Mouse (Mus musculus): ENCODE results near the gene Tgfbi.

Gene Tgfbi

DNA sequence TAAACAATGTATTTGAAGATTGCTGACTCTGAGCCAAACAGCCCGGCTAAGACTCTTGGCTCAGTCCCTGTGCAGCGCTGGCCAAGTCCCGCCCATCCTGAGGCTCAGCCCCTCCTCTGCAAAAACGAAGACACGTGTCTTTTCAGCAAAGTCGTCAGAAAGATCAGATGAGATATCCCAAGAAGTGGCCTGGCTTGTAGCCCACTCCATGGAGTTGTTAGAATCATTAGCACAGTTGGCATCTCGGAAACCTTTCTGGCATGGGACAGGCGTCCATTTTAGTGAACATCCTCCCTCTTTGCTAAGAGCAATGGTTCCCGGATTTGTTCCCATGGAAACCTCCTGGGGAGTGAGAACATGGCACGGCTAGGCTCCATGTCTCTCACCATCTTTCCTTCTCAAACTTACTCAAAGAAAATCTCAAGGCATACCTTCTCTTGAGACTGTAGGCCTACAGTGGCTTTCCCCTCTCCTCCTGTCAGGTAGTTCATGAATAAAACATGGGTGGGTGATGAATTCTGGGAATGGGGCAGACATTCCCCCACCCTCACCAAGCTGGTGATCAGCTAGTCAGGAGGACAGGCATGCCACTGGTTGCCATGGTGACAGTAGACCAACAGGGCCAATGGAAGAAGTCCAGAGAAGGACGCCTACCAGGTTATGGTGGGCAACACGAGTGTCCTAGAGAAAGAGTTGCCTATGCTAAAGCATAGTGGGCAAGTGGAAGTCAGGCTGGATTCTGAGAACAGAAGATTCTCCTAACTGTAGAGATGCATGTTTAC lies 11.3 kb upstream of the Tgfbi start:
- no peak for DNase-seq (ENCODE audit: low read depth in 2 of 2, low spot score in 2 of 2)

DNA sequence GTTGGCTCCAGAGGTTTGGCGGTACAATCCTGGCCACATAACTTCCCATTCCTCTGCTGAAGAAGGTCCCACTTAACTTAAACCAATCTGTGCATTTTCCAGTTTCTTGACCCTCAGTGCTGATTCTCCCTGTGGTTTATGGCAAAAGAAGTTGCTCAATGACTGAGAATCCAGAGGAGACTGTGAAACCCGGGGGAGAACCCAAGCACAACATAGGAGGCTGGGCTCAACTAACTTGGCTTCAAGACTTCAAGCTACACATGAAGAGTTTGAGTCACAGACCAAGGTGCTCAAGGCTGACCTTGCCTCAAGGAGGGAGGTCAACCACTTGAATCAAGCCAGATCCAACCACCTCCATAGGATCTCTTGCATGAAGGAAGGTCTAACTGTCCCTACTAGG lies 9.8 kb upstream of the Tgfbi start:
- no peak for DNase-seq (ENCODE audit: low read depth in 2 of 2, low spot score in 2 of 2)

DNA sequence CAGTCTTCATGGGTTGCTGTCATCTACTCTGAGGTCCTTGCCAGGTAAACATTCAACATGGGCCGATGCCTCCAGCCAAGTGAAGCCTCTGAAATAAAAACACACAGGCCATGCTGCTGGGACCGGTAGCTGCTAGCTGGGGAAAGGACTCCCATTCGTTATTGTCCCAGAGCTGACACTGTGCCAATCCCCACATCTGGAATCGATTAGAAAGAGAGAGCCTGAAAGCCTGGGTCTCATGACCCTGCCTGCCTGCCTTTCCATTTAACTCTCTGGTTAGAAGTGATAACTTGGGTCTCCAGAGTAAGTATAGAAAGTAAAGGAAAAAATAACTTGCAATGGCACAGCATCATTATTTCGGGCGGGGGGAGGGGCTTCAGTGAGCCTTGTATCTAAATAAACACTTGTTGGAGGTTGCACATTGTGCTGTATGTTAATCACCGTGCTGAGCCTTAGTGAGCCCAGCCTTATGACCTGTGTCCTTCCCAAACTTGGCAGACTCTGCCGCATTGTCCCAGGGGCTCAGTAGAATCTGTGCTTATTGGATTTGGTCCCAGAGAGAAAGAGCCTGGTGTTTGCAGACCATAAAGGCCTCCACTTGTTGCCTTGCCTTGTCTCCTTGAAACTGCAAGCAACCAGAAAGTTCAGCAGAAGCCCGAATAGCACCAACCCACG lies 9.0 kb upstream of the Tgfbi start:
- no peak for DNase-seq (ENCODE audit: low read depth in 2 of 2, low spot score in 2 of 2)

DNA sequence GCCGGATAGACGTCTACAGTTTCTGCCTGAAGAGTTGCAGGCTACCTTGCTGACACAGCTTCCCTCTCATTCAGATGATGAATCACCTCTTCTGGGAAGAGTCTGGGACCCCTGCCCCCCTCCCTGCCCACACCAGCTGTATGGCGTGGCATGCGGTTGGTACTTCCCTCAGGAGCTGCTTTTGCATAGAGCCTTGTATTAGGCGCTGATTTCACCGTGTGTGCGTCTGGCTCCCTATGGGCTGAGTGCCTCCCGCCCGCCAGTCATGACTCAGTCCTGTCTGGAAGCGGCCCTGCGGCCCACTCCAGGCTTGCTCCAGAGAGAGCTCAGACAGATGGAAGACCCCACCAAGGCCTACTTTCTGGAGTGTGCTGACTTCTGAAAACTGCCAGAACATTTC lies 8.1 kb upstream of the Tgfbi start:
- DNase-seq (ENCODE audit: low read depth in 2 of 2, low spot score in 2 of 2), result no peak

DNA sequence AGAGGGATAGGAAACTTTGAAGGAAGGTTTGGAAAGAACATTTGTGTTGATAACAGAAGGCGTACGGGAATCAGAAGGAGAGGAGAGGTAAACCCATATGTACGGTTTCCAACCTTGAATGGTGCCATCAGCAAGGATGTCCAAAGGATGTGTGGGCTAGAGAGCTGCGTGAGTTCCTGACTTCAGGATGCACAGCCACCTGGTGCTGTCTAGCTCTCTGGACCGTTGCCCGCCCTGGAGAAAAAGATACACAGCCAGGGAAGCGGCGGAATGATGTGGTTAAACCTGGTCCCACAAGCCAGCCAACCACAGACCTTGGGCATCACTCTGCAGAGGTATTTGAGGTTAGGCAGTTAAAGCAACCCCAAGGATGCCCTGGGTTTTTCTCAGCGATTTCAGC lies 3.8 kb upstream of the Tgfbi start:
- DNase-seq (ENCODE audit: low read depth in 2 of 2, low spot score in 2 of 2), result no peak

DNA sequence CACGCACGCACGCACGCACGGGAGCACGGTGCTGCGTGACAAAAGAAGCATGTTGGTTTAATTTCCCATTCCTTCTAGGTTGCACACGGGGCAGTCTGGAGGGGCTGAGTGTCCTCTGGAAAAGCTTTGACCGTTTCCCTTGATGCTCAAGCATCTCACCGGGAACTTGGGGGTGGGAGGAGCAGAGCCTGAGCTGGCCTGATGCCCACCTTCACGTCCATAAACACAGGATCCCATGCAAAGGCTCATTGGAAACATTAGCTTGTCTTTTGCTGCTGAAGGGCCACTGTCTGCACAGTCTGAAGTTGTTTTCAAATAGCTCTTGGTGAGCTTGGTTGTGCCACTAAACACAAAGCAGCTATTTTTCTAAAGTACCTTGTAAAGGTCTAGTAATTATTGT lies 2.6 kb upstream of the Tgfbi start:
- no peak for DNase-seq (ENCODE audit: low read depth in 2 of 2, low spot score in 2 of 2)

DNA sequence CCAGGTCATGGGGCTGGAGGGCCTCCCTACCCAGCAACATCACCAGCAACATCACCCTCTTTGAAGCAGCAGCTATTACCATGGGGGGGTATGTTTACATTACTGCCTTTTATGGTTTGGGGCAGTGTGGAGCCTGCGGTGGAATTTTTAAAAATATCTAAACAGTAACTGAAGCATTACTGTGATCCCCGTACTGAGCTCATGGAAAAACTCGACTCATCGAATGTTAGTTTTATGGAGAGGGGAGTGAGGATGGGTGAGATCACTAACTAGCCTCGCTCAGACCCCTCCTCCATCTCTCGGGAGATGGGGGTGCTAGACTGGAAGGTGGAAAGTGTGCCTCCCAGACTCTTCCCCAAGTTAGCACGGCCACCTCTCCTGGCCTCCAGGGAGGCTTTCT lies 2.1 kb upstream of the Tgfbi start:
- DNase-seq (ENCODE audit: low read depth in 2 of 2, low spot score in 2 of 2), result no peak

DNA sequence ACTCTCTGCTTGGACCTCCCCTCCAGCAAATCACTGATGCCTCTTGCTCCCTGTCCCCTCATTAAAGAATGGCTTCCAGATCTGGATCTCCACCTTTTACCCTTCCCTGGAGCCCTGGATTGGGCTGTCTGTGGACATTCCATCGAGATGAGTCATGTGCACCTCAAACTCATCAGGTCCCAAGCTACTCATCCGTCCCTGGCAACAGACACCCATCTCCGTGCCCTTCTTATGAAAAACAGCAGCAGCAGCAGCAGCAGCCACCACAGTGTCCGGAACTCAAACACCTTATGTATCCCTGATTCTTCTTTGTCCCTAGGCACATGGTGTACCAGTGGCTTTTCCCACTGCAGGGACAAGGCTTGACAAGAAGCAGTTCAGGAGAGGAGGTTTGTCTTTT lies 1.5 kb upstream of the Tgfbi start:
- no peak for DNase-seq (ENCODE audit: low read depth in 2 of 2, low spot score in 2 of 2)

DNA sequence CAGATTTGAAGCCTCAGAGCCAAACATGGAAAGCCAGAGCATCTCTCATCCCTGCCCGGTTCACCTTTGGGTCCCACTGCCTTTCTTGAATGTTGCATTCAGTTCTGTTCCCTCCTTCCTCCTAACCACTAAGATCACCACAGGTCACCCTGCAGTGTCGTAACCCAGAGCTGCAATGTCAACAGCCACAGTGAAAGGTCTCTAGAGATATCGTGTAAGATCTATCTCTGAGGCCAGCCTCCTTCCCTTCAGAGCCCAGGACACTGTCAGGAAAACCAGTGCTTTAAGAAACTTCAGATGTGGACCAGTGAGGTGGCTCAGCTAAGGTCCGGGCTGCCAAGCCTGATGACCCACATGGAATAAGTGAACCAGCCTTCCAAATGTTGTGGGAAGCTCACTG lies 1.8 kb downstream of the Tgfbi start:
- no peak for DNase-seq (ENCODE audit: low read depth in 2 of 2, low spot score in 2 of 2)

DNA sequence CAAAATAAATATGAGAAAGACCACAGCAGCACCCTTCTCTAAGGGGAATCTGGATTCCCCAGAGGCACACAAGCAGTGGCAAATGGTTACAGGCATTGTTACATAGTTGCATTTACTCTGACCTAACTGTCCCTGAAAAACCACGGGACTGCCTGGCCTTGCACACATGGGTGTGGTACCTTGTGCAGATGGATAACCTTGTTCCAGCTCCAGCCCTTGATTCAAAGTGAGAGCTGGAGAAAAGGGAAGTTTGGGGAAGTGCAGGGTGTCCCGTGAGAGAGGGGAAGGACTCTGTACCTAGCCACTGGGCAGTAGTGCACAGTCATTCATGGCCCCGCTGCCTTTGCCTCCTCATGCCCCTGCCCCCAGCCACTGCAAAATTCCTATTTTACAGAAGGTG lies 2.4 kb downstream of the Tgfbi start:
- DNase-seq (ENCODE audit: low read depth in 2 of 2, low spot score in 2 of 2), result no peak

DNA sequence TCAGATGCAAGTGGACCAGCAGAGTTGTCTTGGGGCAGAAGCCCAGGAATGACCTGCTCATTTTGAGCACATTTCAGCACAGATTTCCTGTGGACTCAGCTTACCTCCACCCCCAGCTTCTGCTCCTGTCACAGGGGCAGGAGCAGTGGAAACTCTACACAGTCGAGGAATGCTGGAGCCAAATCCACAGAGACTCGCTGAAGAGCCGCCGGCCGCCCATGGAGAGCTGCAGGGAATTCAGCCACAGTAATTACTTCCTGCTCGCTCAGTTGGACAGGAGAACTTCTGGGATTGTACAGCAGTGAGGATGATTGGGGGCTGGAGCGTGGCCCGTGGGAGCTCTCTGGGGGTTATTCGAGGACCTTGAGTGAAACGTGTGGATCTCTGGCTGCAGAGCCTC lies 3.0 kb downstream of the Tgfbi start:
- no peak for DNase-seq (ENCODE audit: low read depth in 2 of 2, low spot score in 2 of 2)

DNA sequence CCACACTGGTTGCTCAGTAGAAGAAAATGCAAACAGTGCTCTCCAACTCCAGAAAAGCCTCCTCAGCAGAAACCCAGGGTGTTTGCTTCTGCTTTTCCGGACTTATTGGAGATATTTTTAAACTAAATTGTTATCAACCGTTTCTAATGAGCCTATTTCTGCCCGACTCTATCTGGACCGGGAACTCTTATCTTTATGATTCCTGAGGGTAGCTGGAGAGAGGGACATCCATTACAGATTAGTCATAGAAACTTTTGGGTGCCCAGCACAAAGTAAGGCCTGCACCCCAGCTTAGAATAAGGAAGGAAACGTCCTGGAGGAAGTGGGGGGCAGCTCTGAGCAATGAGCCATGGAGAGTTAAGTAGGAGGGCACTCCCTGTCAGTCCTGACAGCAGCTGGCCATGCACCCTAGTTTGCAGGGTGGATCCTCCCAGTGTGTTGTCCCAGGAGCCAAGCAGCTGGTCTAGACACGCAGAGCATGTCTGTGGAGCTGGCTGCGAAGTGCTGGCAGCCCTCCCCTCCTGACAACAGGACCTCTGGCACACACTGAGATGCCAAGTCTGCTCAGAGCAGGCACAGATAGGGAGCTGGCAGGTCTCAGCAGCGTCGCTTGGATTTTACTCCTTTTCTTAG lies 4.2 kb downstream of the Tgfbi start:
- no peak for DNase-seq (ENCODE audit: low read depth in 2 of 2, low spot score in 2 of 2)

DNA sequence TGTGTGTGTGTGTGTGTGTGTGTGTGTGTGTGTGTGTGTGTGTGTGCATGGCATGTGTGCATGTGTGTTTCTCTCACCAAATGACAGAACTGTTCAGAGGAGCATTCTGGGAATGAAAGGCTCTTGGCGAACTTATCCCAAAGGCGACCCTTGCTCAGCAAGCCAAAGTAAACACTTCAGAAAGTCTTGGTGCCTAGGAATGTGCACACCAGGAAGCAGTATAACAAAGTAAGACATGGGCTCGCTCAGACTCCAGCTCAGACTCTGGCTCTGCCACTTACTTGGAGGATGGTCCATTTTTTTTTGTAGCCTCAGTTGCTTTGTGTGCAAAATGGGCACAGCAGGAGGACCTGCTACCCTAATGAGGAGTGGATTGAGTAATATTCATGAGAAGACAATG lies 5.4 kb downstream of the Tgfbi start:
- no peak for DNase-seq (ENCODE audit: low read depth in 2 of 2, low spot score in 2 of 2)

DNA sequence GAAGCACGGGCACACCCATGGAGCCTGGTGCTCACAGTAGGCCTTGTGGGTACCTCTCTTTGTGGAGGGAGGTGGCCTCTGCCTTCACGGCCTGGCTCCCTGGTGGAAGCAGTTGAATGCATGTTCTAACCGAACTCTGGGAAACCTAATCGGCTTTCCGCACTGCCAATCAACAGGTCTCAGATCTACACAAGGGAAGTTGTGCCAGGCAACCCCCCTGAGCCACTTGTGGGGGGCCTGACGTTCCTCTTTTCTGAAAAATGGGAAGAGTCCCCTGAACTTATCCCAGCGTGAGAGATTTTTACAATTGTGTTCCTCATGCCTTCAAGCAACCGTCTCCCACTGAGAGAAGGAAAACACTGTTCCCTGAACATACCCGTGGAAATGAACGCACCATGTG lies 5.9 kb downstream of the Tgfbi start:
- no peak for DNase-seq (ENCODE audit: low read depth in 2 of 2, low spot score in 2 of 2)

DNA sequence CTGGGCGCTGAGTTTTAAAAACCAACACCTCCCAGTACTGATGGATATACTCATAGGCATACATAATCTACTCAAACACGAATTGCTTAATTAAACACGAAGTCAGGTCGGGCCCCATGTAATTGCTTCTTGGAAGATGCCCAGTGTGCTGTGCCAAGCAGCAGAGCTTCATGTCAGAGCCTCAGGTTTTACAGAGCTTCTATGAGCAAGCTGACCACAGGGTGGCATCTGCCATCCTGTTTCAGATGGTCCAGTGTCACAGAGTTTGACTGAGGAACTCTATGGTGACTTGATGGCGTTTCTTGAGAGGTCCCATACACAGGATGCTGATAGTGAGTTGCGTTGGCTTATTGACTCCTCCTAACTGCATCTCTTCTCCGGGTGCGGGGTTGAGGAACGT lies 6.5 kb downstream of the Tgfbi start:
- no peak for DNase-seq (ENCODE audit: low read depth in 2 of 2, low spot score in 2 of 2)

DNA sequence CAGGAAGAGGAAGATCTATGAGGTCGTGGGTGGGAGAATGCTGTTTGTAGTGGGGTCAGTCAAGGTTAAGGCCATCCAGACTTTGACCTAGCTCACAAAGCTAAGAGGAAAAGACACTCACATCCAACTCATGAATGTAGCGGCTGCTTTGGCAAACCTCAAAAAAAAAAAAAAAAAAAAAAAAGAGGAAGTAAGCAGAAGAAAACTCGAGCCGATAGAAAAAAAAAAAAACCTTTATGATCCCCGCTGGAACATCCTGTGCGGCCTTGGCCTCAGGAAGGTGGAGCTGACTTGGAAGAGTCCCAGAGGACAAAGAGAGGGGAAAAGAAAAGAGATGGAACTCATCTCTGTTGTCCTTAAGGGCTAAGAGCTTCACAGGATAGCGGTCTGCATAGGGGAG lies 7.1 kb downstream of the Tgfbi start:
- no peak for DNase-seq (ENCODE audit: low read depth in 2 of 2, low spot score in 2 of 2)

DNA sequence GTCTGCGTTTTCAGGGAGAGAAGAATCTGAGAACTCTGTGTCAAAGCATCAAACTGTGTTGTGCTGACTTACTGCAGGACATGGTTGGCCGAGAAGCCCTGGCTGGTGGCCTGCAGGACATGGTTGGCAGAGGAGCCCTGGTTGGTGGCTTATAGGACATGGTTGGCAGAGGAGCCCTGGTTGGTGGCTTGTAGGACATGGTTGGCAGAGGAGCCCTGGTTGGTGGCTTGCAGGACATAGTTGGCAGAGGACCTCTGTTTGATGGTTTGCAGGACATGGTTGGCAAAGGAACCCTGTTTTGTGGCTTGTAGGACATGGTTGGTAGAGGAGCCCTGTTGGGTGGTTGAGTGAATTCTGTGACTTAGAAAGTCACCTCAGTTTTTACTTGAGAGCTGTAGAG lies 7.9 kb downstream of the Tgfbi start:
- DNase-seq (ENCODE audit: low read depth in 2 of 2, low spot score in 2 of 2), result no peak

DNA sequence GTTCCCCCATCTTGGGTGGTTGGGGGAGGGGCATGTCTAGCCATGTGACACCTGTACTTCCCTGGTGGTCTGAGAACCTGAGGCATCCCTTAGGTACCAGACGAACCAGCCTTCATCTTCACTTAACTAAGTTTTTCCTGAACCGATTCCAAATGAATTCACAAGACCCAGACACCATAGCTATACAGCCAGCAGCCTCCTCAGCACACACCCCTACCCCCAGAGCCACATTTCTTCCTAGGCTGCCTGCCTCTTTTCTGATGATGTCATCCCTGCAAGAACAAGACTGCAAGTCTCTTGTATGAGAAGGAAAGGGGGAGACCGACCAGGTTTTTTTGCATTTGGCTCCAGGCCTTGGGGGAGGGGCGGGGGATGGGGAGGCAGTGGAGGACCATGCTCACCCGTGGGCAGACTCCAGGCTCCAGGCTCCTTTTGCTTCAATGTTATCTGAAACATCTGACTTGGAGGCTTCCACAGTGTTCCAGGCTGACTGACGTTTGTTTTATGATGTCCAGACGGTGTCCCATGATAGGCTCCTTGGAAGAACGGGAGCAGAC lies 13.0 kb downstream of the Tgfbi start:
- DNase-seq (ENCODE audit: low read depth in 2 of 2, low spot score in 2 of 2), result no peak

DNA sequence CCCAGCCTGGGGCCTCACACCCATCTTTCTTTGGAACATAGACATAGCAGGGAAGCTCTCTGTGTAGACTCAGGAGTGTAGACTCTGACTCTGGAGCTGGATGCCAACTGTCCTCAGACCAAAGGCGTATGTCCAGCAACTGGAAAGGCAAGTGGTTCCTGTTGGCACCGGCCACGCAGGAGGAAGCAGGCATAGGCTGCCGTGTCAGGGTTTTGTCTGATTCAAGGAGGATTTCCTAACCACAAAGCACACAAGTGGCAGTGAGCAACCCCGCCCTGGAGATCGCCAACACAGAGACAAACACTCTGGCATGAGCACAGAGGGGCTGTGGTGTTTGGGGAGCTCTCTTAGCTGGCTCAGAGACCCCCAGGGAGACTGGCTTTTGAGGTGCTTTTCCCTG lies 17.2 kb downstream of the Tgfbi start:
- no peak for DNase-seq (ENCODE audit: low read depth in 2 of 2, low spot score in 2 of 2)

DNA sequence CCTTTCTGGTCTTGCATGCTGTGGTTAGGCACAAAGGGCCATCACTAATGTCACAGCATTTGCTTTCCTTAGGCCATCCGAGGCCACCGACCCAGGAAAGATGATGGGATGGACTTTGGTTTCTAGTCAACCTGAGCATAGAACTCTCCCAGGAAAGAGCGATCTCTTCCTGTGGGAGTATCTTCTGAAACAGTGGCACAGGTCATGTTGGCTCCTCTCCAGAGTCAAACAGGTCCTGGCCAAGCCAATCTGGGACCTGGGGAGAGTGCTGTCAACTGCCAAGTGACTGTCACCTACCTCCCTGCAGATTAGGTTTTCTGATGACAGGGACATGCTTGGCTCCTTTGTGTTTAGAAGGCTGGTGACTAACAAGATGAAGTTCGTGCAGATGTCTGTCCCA lies 20.8 kb downstream of the Tgfbi start:
- no peak for DNase-seq (ENCODE audit: low read depth in 2 of 2, low spot score in 2 of 2)

DNA sequence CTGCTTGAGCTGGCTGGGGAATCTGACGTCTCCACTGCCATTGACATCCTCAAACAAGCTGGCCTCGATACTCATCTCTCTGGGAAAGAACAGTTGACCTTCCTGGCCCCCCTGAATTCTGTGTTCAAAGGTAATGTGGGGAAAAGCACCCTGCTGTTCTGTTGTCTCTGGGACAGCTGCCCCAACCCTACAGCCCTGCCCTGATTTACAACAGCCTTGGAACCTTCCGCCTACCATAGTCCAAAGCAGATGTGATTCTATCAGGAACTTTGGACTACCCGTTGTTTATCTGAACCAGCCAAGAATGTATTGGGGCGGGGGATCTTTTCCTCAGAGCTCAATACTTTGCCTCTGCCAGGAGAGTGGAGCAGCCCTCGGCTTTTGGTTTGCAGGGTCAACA lies 21.2 kb downstream of the Tgfbi start:
- DNase-seq (ENCODE audit: low read depth in 2 of 2, low spot score in 2 of 2), result no peak

DNA sequence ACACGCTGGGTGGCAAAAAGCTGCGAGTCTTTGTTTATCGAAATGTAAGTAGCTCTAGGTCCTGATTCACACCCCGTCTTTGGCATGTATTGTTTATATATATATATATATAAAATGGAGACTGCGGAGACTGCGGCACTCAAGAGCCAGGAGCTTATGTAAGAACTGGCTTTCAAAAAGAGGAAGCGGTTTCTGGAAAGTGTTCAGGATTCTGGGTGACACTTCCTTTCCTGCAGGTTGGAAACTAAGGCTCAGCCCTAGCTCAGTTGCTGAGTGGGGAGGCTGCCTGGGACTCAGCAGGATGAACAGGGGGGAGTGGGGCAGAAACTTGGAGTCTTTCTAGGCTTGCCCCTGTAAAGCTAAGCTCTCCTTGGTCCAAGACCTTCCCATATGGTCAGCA lies 22.0 kb downstream of the Tgfbi start:
- DNase-seq (ENCODE audit: low read depth in 2 of 2, low spot score in 2 of 2), result no peak
